Mouse (Mus musculus): ENCODE measurements around the gene Jagn1. TPM values are rescaled to one million over a fixed set of nuclear protein-coding genes. Genes with fewer than 3 reads are reported as not detected.

Jagn1 gene
- polyA plus RNA-seq, 2 experiments = 61.0 to 82.8 TPM

DNA sequence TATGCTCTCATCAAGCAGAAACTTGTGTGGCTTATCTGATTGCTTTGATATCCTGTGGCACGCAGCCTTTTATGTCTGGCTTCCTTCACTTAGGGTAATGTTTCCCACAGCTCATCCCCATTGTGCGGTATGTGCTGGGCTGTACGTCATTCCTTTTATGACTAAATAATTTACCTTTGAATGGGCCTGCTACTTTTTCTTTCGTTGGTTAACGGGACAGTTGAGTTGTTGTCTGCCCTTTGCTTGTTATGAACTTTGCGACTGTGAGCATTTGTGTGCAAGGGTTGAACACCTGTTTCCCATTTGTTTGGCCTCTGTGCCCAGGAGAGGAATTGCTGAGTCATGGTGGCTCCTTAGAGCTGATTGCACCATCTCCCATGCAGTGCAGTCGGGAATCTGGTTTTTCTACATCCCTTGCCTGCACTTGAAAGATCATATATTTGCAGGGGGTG is 44.8 kb downstream of the Jagn1 start:
- no peak for TF ChIP-seq POLR2A (IDR thresholded peaks at IDR 0.05; ENCODE audit: borderline replicate concordance, extremely low read depth, insufficient read depth, insufficient read length)
- H3K36me3 ChIP-seq (ENCODE audit: control insufficient read depth, insufficient read depth, low read length) = peaks cover 6% of the 10 kb centered on the region; the same call in 1 of the 2 replicates
- H3K4me3 ChIP-seq (replicated peaks; ENCODE audit: low read length) = no peak overlapping the region
- no peak overlapping the region for H3K9ac ChIP-seq (ENCODE audit: low read depth, low read length, severe bottlenecking)
- H3K27me3 ChIP-seq (ENCODE audit: control insufficient read depth, insufficient read depth, low read length) = peaks cover 9% of the 10 kb centered on the region
- peaks cover 8% of the 10 kb centered on the region; the same call in 1 of the 2 replicates for H3K4me1 ChIP-seq (ENCODE audit: control insufficient read depth, insufficient read depth, low read length)
- 20% methylated on average over 7 of the region's 7 CpGs for WGBS
- H3K27ac ChIP-seq (replicated peaks; ENCODE audit: low read depth, low read length) = no peak overlapping the region
- H3K4me2 ChIP-seq (replicated peaks; ENCODE audit: low read depth, low read length, severe bottlenecking) = no peak overlapping the region
- no peaks in the 10 kb centered on the region for H3K9me3 ChIP-seq (ENCODE audit: control insufficient read depth, low read length)
- peak; percentile 73 for DNase-seq (ENCODE audit: low spot score)
- ATAC-seq (ENCODE audit: low FRiP score, low read depth) = no peak

DNA sequence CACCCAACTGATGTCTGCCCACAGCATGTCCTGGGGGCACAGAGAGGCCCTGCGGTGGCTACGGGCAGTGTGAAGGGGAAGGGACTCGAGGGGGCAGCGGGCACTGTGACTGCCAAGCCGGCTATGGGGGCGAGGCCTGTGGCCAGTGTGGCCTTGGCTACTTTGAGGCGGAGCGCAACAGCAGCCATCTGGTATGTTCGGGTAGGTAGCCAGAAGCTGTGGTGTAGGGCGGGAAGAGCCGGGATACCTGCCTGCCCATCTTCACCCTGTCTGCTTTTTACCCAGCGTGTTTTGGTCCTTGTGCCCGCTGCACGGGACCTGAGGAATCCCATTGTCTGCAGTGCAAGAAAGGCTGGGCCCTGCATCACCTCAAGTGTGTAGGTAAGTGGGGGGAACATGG is 47.0 kb downstream of the Jagn1 start:
- peaks cover 5% of the 10 kb centered on the region; the same call in 1 of the 2 replicates for H3K27me3 ChIP-seq (ENCODE audit: control insufficient read depth, insufficient read depth, low read length)
- no peak for DNase-seq (ENCODE audit: low spot score)
- peaks cover 6% of the 10 kb centered on the region; the same call in 1 of the 2 replicates for H3K36me3 ChIP-seq (ENCODE audit: control insufficient read depth, insufficient read depth, low read length)
- no peak for TF ChIP-seq POLR2A (IDR thresholded peaks at IDR 0.05; ENCODE audit: borderline replicate concordance, extremely low read depth, insufficient read depth, insufficient read length)
- H3K4me1 ChIP-seq (ENCODE audit: control insufficient read depth, insufficient read depth, low read length) = peaks cover 5% of the 10 kb centered on the region; the same call in 1 of the 2 replicates
- H3K4me3 ChIP-seq (replicated peaks; ENCODE audit: low read length) = no peak overlapping the region
- no peak overlapping the region for H3K9ac ChIP-seq (ENCODE audit: low read depth, low read length, severe bottlenecking)
- ATAC-seq (ENCODE audit: low FRiP score, low read depth) = no peak
- 93% methylated on average over 14 of the region's 14 CpGs for WGBS
- H3K27ac ChIP-seq (replicated peaks; ENCODE audit: low read depth, low read length) = no peak overlapping the region
- H3K9me3 ChIP-seq (ENCODE audit: control insufficient read depth, low read length) = no peaks in the 10 kb centered on the region
- no peak overlapping the region for H3K4me2 ChIP-seq (replicated peaks; ENCODE audit: low read depth, low read length, severe bottlenecking)

DNA sequence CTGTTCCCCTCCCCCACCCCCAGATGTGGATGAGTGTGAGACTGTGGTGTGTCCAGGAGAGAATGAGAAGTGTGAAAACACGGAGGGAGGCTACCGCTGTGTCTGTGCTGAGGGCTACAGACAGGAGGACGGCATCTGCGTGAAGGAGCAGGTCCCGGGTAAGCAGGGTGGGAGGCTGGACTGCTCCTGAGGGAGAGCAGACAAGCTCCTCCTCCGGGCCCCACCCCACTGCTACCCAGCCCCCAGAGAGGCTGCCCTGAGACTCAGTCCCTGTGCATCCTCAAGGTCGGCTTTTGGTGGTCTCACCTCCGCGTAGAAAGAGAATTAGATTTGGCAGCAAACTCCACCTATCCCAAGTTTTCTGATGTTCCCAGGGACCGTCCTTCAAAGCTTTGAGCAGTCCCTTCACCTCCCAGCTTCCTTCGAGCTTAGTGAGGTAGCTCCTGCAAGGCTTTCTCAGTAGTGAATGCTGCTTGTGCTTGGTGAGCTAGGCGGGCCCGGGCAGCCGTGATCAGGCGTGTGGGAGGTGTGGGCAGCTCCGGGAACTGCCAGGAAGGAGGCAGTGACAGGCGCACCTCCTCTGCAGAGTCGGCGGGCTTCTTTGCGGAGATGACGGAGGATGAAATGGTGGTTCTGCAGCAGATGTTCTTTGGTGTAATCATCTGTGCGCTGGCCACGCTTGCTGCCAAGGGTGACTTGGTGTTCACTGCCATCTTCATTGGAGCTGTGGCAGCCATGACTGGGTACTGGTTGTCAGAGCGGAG is 49.9 kb downstream of the Jagn1 start:
- DNase-seq (ENCODE audit: low spot score) (no peak), ATAC-seq (ENCODE audit: low FRiP score, low read depth) (no peak)
- no peak for TF ChIP-seq POLR2A (IDR thresholded peaks at IDR 0.05; ENCODE audit: borderline replicate concordance, extremely low read depth, insufficient read depth, insufficient read length)
- Histone ChIP-seq H3K4me3 (replicated peaks; ENCODE audit: low read length) (no peak overlapping the region), H3K9ac (ENCODE audit: low read depth, low read length, severe bottlenecking) (no peak overlapping the region), H3K27me3 (ENCODE audit: control insufficient read depth, insufficient read depth, low read length) (peaks cover 19% of the 10 kb centered on the region; the same call in 1 of the 2 replicates), H3K27ac (replicated peaks; ENCODE audit: low read depth, low read length) (no peak overlapping the region), H3K4me2 (replicated peaks; ENCODE audit: low read depth, low read length, severe bottlenecking) (no peak overlapping the region), H3K36me3 (ENCODE audit: control insufficient read depth, insufficient read depth, low read length) (peaks cover 6% of the 10 kb centered on the region; the same call in 1 of the 2 replicates), H3K9me3 (ENCODE audit: control insufficient read depth, low read length) (no peaks in the 10 kb centered on the region), H3K4me1 (ENCODE audit: control insufficient read depth, insufficient read depth, low read length) (no peaks in the 10 kb centered on the region; the same call in 1 of the 2 replicates)
- WGBS = 71% methylated on average over 24 of the region's 24 CpGs

- H3K27ac ChIP-seq (replicated peaks; ENCODE audit: low read depth, low read length) = 0 out of 2 replicates have a peak overlapping the region, but pooled peaks have one; percentile 21
- no peaks in the 10 kb centered on the region; the same call in 1 of the 2 replicates for H3K4me1 ChIP-seq (ENCODE audit: control insufficient read depth, insufficient read depth, low read length)
- H3K27me3 ChIP-seq (ENCODE audit: control insufficient read depth, insufficient read depth, low read length) = peaks cover 19% of the 10 kb centered on the region; the same call in 1 of the 2 replicates
These were observed 52.0 kb downstream of the Jagn1 start for GRCm38 (mm10) chr6:113494258-113494788.

GRCm38 (mm10) chr6:113495071-113495675 is 52.8 kb downstream of the Jagn1 start:
- no peak for ATAC-seq (ENCODE audit: low FRiP score, low read depth)

More at GRCm38 (mm10) chr6:113494258-113494788, 52.0 kb downstream of the Jagn1 start:
- TF ChIP-seq POLR2A (IDR thresholded peaks at IDR 0.05; ENCODE audit: borderline replicate concordance, extremely low read depth, insufficient read depth, insufficient read length) = no peak
- H3K9ac ChIP-seq (ENCODE audit: low read depth, low read length, severe bottlenecking) = peak overlapping the region; percentile 56
- peak overlapping the region; percentile 65 for H3K4me2 ChIP-seq (replicated peaks; ENCODE audit: low read depth, low read length, severe bottlenecking)
- WGBS = 1% methylated on average over 52 of the region's 54 CpGs
- DNase-seq (ENCODE audit: low spot score) = peak; percentile 66
- peaks cover 6% of the 10 kb centered on the region; the same call in 1 of the 2 replicates for H3K36me3 ChIP-seq (ENCODE audit: control insufficient read depth, insufficient read depth, low read length)
- peak; percentile 84 for ATAC-seq (ENCODE audit: low FRiP score, low read depth)
- no peaks in the 10 kb centered on the region for H3K9me3 ChIP-seq (ENCODE audit: control insufficient read depth, low read length)
- peak overlapping the region; percentile 43 for H3K4me3 ChIP-seq (replicated peaks; ENCODE audit: low read length)

More at GRCm38 (mm10) chr6:113495071-113495675, 52.8 kb downstream of the Jagn1 start:
- peak overlapping the region; percentile 43 for H3K4me3 ChIP-seq (replicated peaks; ENCODE audit: low read length)
- H3K4me2 ChIP-seq (replicated peaks; ENCODE audit: low read depth, low read length, severe bottlenecking) = peak overlapping the region; percentile 65
- peaks cover 19% of the 10 kb centered on the region; the same call in 1 of the 2 replicates for H3K27me3 ChIP-seq (ENCODE audit: control insufficient read depth, insufficient read depth, low read length)
- H3K4me1 ChIP-seq (ENCODE audit: control insufficient read depth, insufficient read depth, low read length) = no peaks in the 10 kb centered on the region; the same call in 1 of the 2 replicates
- WGBS = 43% methylated on average over 28 of the region's 28 CpGs
- no peak overlapping the region for H3K27ac ChIP-seq (replicated peaks; ENCODE audit: low read depth, low read length)
- H3K9me3 ChIP-seq (ENCODE audit: control insufficient read depth, low read length) = no peaks in the 10 kb centered on the region
- H3K9ac ChIP-seq (ENCODE audit: low read depth, low read length, severe bottlenecking) = peak overlapping the region; percentile 56; the same call in 1 of the 2 replicates
- H3K36me3 ChIP-seq (ENCODE audit: control insufficient read depth, insufficient read depth, low read length) = no peaks in the 10 kb centered on the region
- TF ChIP-seq POLR2A (IDR thresholded peaks at IDR 0.05; ENCODE audit: borderline replicate concordance, extremely low read depth, insufficient read depth, insufficient read length) = no peak
- no peak for DNase-seq (ENCODE audit: low spot score)

Small RNA genes lying within 50 kb of the gene (microRNA-seq; reads per million reads assigned to microRNA genes)
- not detected for gene Gm24387

Other genes with a start within 250 kb of the Jagn1 start
- gene Lhfpl4, start 247.2 kb upstream of the Jagn1 start, polyA plus RNA-seq (2012; rRNA removed) = 0.65 and 0.67 TPM in 2 replicates
- 0.32 and 0.64 TPM in 2 replicates for gene Lhfpl4, start 247.2 kb upstream of the Jagn1 start, polyA plus RNA-seq (2014; fragmentation: Nextera tagmentation; extraction: Ambion mirVana)
- gene Mtmr14, start 204.7 kb upstream of the Jagn1 start, polyA plus RNA-seq (2012; rRNA removed) = 31.2 and 44.0 TPM in 2 replicates
- gene Mtmr14, start 204.7 kb upstream of the Jagn1 start, polyA plus RNA-seq (2014; fragmentation: Nextera tagmentation; extraction: Ambion mirVana) = 30.4 and 31.8 TPM in 2 replicates
- gene Cpne9, start 160.3 kb upstream of the Jagn1 start, polyA plus RNA-seq (2012; rRNA removed) = 0.46 and 0.77 TPM in 2 replicates
- gene Cpne9, start 160.3 kb upstream of the Jagn1 start, polyA plus RNA-seq (2014; fragmentation: Nextera tagmentation; extraction: Ambion mirVana) = 0.44 TPM in 2 replicates
- gene Brpf1, start 135.4 kb upstream of the Jagn1 start, polyA plus RNA-seq (2012; rRNA removed) = 35.7 and 36.5 TPM in 2 replicates
- 20.6 and 22.0 TPM in 2 replicates for gene Brpf1, start 135.4 kb upstream of the Jagn1 start, polyA plus RNA-seq (2014; fragmentation: Nextera tagmentation; extraction: Ambion mirVana)
- gene Ogg1, start 115.6 kb upstream of the Jagn1 start, polyA plus RNA-seq (2012; rRNA removed) = 22.6 and 26.3 TPM in 2 replicates
- gene Ogg1, start 115.6 kb upstream of the Jagn1 start, polyA plus RNA-seq (2014; fragmentation: Nextera tagmentation; extraction: Ambion mirVana) = 11.1 and 11.7 TPM in 2 replicates
- gene Camk1, start 98.6 kb upstream of the Jagn1 start, polyA plus RNA-seq (2012; rRNA removed) = 69.0 and 70.6 TPM in 2 replicates
- 98.4 and 105 TPM in 2 replicates for gene Camk1, start 98.6 kb upstream of the Jagn1 start, polyA plus RNA-seq (2014; fragmentation: Nextera tagmentation; extraction: Ambion mirVana)
- gene Tada3, start 64.7 kb upstream of the Jagn1 start, polyA plus RNA-seq (2012; rRNA removed) = 38.9 and 39.5 TPM in 2 replicates
- gene Tada3, start 64.7 kb upstream of the Jagn1 start, polyA plus RNA-seq (2014; fragmentation: Nextera tagmentation; extraction: Ambion mirVana) = 41.2 and 43.9 TPM in 2 replicates
- 99.1 and 107 TPM in 2 replicates for gene Arpc4, start 64.5 kb upstream of the Jagn1 start, polyA plus RNA-seq (2012; rRNA removed)
- 223 and 226 TPM in 2 replicates for gene Arpc4, start 64.5 kb upstream of the Jagn1 start, polyA plus RNA-seq (2014; fragmentation: Nextera tagmentation; extraction: Ambion mirVana)
- gene Ttll3, start 53.3 kb upstream of the Jagn1 start, polyA plus RNA-seq (2012; rRNA removed) = 21.4 and 26.1 TPM in 2 replicates
- gene Ttll3, start 53.3 kb upstream of the Jagn1 start, polyA plus RNA-seq (2014; fragmentation: Nextera tagmentation; extraction: Ambion mirVana) = 2.3 and 4.8 TPM in 2 replicates
- 38.9 and 46.2 TPM in 2 replicates for gene Rpusd3, start 23.2 kb upstream of the Jagn1 start, polyA plus RNA-seq (2012; rRNA removed)
- gene Rpusd3, start 23.2 kb upstream of the Jagn1 start, polyA plus RNA-seq (2014; fragmentation: Nextera tagmentation; extraction: Ambion mirVana) = 20.9 and 25.1 TPM in 2 replicates
- gene Cidec, start 6.8 kb upstream of the Jagn1 start, polyA plus RNA-seq (2012; rRNA removed) = 0.11 and 0.37 TPM in 2 replicates
- not detected in 2 replicates for gene Cidec, start 6.8 kb upstream of the Jagn1 start, polyA plus RNA-seq (2014; fragmentation: Nextera tagmentation; extraction: Ambion mirVana)
- gene Il17re, start 15.9 kb downstream of the Jagn1 start, polyA plus RNA-seq (2012; rRNA removed) = 6.7 and 9.6 TPM in 2 replicates
- gene Il17re, start 15.9 kb downstream of the Jagn1 start, polyA plus RNA-seq (2014; fragmentation: Nextera tagmentation; extraction: Ambion mirVana) = 7.9 and 9.2 TPM in 2 replicates
- gene Il17rc, start 28.9 kb downstream of the Jagn1 start, polyA plus RNA-seq (2012; rRNA removed) = 21.5 and 25.2 TPM in 2 replicates
- gene Il17rc, start 28.9 kb downstream of the Jagn1 start, polyA plus RNA-seq (2014; fragmentation: Nextera tagmentation; extraction: Ambion mirVana) = 18.5 and 28.2 TPM in 2 replicates
- 14.0 and 15.9 TPM in 2 replicates for gene Creld1, start 40.7 kb downstream of the Jagn1 start, polyA plus RNA-seq (2012; rRNA removed)
- gene Creld1, start 40.7 kb downstream of the Jagn1 start, polyA plus RNA-seq (2014; fragmentation: Nextera tagmentation; extraction: Ambion mirVana) = 15.9 and 16.1 TPM in 2 replicates
- gene Prrt3, start 59.4 kb downstream of the Jagn1 start, polyA plus RNA-seq (2012; rRNA removed) = 0.54 and 0.73 TPM in 2 replicates
- gene Prrt3, start 59.4 kb downstream of the Jagn1 start, polyA plus RNA-seq (2014; fragmentation: Nextera tagmentation; extraction: Ambion mirVana) = 0.36 and 0.70 TPM in 2 replicates
- 58.0 and 61.6 TPM in 2 replicates for gene Emc3, start 89.1 kb downstream of the Jagn1 start, polyA plus RNA-seq (2012; rRNA removed)
- 93.8 and 96.3 TPM in 2 replicates for gene Emc3, start 89.1 kb downstream of the Jagn1 start, polyA plus RNA-seq (2014; fragmentation: Nextera tagmentation; extraction: Ambion mirVana)
- gene Fancd2, start 89.1 kb downstream of the Jagn1 start, polyA plus RNA-seq (2012; rRNA removed) = 12.8 and 15.9 TPM in 2 replicates
- gene Fancd2, start 89.1 kb downstream of the Jagn1 start, polyA plus RNA-seq (2014; fragmentation: Nextera tagmentation; extraction: Ambion mirVana) = 7.5 and 7.8 TPM in 2 replicates
- 0.05 TPM in 1 of 2 replicates, not detected in the other for gene Fancd2os, start 158.1 kb downstream of the Jagn1 start, polyA plus RNA-seq (2012; rRNA removed)
- 0.19 and 0.40 TPM in 2 replicates for gene Fancd2os, start 158.1 kb downstream of the Jagn1 start, polyA plus RNA-seq (2014; fragmentation: Nextera tagmentation; extraction: Ambion mirVana)
- 211 and 223 TPM in 2 replicates for gene Brk1, start 162.2 kb downstream of the Jagn1 start, polyA plus RNA-seq (2012; rRNA removed)
- 251 and 259 TPM in 2 replicates for gene Brk1, start 162.2 kb downstream of the Jagn1 start, polyA plus RNA-seq (2014; fragmentation: Nextera tagmentation; extraction: Ambion mirVana)
- 36.2 and 37.2 TPM in 2 replicates for gene Vhl, start 181.4 kb downstream of the Jagn1 start, polyA plus RNA-seq (2012; rRNA removed)
- 55.3 and 60.4 TPM in 2 replicates for gene Vhl, start 181.4 kb downstream of the Jagn1 start, polyA plus RNA-seq (2014; fragmentation: Nextera tagmentation; extraction: Ambion mirVana)
- gene Irak2, start 195.9 kb downstream of the Jagn1 start, polyA plus RNA-seq (2012; rRNA removed) = 9.0 and 9.1 TPM in 2 replicates
- 2.3 and 3.3 TPM in 2 replicates for gene Irak2, start 195.9 kb downstream of the Jagn1 start, polyA plus RNA-seq (2014; fragmentation: Nextera tagmentation; extraction: Ambion mirVana)

All from limb, embryonic 14.5 days (tissue).